7 mouse cellular contexts compared by ENCODE assay signal in the genomic region with DNA sequence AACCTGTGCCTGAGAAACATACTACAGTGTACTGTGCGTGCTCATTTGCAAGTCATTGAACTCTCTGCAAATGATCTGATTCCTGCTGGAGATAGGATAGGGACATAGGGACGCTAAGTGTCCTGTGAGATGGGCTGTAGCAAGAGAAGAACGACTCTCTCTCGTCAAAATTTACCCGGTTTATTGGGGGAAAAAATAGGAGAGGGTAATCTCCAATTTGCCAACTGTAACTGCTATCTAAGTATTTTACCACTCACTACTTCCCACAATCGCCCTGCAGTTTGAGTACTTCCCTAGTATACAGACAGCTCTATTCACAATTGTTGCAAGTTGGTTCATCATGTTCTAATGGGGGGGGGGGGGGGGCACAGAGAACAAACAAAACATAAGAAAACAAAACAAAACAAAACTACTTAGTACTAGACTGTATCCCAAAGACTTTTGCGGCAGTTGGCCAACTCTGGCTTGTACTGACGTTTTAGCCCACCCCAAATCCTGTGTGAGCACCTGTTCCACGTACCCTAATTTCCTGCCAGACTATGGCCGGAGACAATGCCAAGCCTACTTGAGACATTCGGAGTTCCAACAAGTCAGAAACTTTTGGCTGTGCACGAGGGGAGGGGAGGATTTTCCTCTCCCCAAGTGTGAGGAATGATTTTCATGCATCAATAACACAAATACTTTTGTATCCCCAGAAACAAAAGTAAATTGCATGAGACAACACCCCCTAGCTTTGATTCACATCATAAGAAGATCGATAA. TPM values are rescaled to one million over a fixed set of nuclear protein-coding genes. Genes with fewer than 3 reads are reported as not detected.
DNase-seq lines count a peak whose midpoint lies in the region; ATAC-seq lines count a peak whose summit lies in the region.

No protein-coding gene starts in this region.

- H3K4me3 ChIP-seq in forebrain, embryonic 10.5 days, result peak overlapping the region; percentile 81
- H3K4me3 ChIP-seq in limb, embryonic 12.5 days (replicated peaks), result peak overlapping the region; percentile 72
- H3K4me3 ChIP-seq in stomach, embryonic 14.5 days (ENCODE audit: low read depth, low read length), result peak overlapping the region; percentile 50

- intact Hi-C loops in left cerebral cortex, postnatal 4 days (cut with DNase I), result loop anchor here (5.0 kb wide), 2 partner anchors 352 to 442 kb away; no protein-coding TSS in a partner anchor

- H3K27me3 ChIP-seq in forebrain, embryonic 10.5 days (ENCODE audit: poor library complexity, severe bottlenecking), result no peaks in the 10 kb centered on the region
- H3K27me3 ChIP-seq in limb, embryonic 12.5 days, result peaks cover 10% of the 10 kb centered on the region; the same call in 1 of the 2 replicates
- H3K27me3 ChIP-seq in stomach, embryonic 14.5 days (ENCODE audit: control insufficient read depth, insufficient read depth, low read length), result no peaks in the 10 kb centered on the region

- peak overlapping the region; percentile 84; the same call in 1 of the 2 replicates for H3K27ac ChIP-seq in forebrain, embryonic 10.5 days
- no peak overlapping the region for H3K27ac ChIP-seq in limb, embryonic 12.5 days
- H3K27ac ChIP-seq in stomach, embryonic 14.5 days (ENCODE audit: low read length), result no peak overlapping the region

- DNase-seq in left cerebral cortex, postnatal 4 days, result peak; percentile 2
- DNase-seq in left cerebral cortex, adult 8-10 months (ENCODE audit: low spot score in 2 of 2), result no peak
- no peak for DNase-seq in forebrain, embryonic 10.5 days (ENCODE audit: extremely low spot score, low spot score)
- DNase-seq in spleen, postnatal 36 days (ENCODE audit: low spot score in 2 of 2), result no peak

- H3K9me3 ChIP-seq in forebrain, embryonic 10.5 days, result no peaks in the 10 kb centered on the region
- H3K9me3 ChIP-seq in limb, embryonic 12.5 days, result no peaks in the 10 kb centered on the region
- no peaks in the 10 kb centered on the region for H3K9me3 ChIP-seq in stomach, embryonic 14.5 days (ENCODE audit: control insufficient read depth, low read depth, low read length)

- no peak for ATAC-seq in limb, embryonic 12.5 days (ENCODE audit: insufficient number of reproducible peaks, insufficient read depth, low FRiP score, low TSS enrichment, low read depth)
- ATAC-seq in stomach, embryonic 14.5 days (ENCODE audit: insufficient number of reproducible peaks, insufficient read depth, low FRiP score, low read depth), result no peak
- no peak for ATAC-seq in inflammation-experienced regulatory T-cells, adult 6 months

- H3K4me1 ChIP-seq in forebrain, embryonic 10.5 days, result peaks cover 35% of the 10 kb centered on the region
- peaks cover 5% of the 10 kb centered on the region; the same call in 1 of the 2 replicates for H3K4me1 ChIP-seq in limb, embryonic 12.5 days (replicated peaks)
- H3K4me1 ChIP-seq in stomach, embryonic 14.5 days (ENCODE audit: control insufficient read depth, insufficient read depth, low read length), result no peaks in the 10 kb centered on the region

- no peak overlapping the region for H3K9ac ChIP-seq in limb, embryonic 12.5 days (replicated peaks)
- H3K9ac ChIP-seq in stomach, embryonic 14.5 days (replicated peaks; ENCODE audit: low read depth, low read length), result no peak overlapping the region

- peak overlapping the region; percentile 77 for H3K4me2 ChIP-seq in limb, embryonic 12.5 days
- peak overlapping the region; percentile 72 for H3K4me2 ChIP-seq in stomach, embryonic 14.5 days (replicated peaks; ENCODE audit: low read depth, low read length)

- H3K36me3 ChIP-seq in forebrain, embryonic 10.5 days (replicated peaks), result no peaks in the 10 kb centered on the region
- no peaks in the 10 kb centered on the region for H3K36me3 ChIP-seq in limb, embryonic 12.5 days
- H3K36me3 ChIP-seq in stomach, embryonic 14.5 days (ENCODE audit: control insufficient read depth, insufficient read depth, low read length), result no peaks in the 10 kb centered on the region

- 32% methylated on average over 13 of the region's 13 CpGs for WGBS in forebrain, embryonic 10.5 days
- WGBS in limb, embryonic 12.5 days, result 42% methylated on average over 13 of the region's 13 CpGs
- WGBS in stomach, embryonic 14.5 days, result 36% methylated on average over 13 of the region's 13 CpGs

RNA-seq across cellular contexts. Expression of a gene that starts 2.6 kb away (rescaled TPM):
- total RNA-seq in left cerebral cortex, postnatal 4 days (2021), result 1 to 10 TPM; 8.3 to 9.8 TPM
- 10 to 100 TPM in 1 of 4 experiments, 1 to 10 TPM in 3; 4.4 to 10.7 (median 7.2) TPM for total RNA-seq in left cerebral cortex, adult 8-10 months (2022)
- polyA plus RNA-seq in forebrain, embryonic 10.5 days (2016; fragmentation: Nextera tagmentation; extraction: Ambion mirVana), result 5.4 and 6.4 TPM in 2 replicates
- 3.7 and 4.8 TPM in 2 replicates for polyA plus RNA-seq in limb, embryonic 12.5 days (2016; fragmentation: Nextera tagmentation; extraction: Ambion mirVana)
- polyA plus RNA-seq in stomach, embryonic 14.5 days (2014; fragmentation: Nextera tagmentation; extraction: Ambion mirVana), result 9.7 and 11.1 TPM in 2 replicates
- polyA plus RNA-seq in inflammation-experienced regulatory T-cells, adult 6 months (2017; shearing (Covaris generic)), result 100 to 1,000 TPM; 466 to 742 (median 572) TPM

Comparison
In these comparisons a context has a peak if more than half of its experiments do, and no peak if none do; other contexts are left out.
1. RNA of a gene that starts 2.6 kb away (polyA plus RNA-seq): 466 to 742 TPM in inflammation-experienced regulatory T-cells, adult 6 months; 9.7 to 11.1 TPM in stomach, embryonic 14.5 days, 5.4 to 6.4 TPM in forebrain, embryonic 10.5 days and 3.7 to 4.8 TPM in limb, embryonic 12.5 days; every median in the first group is over 10 times any median in the second.
2. Peak in every context shown above with its lines, with median percentiles within 50 percentile points of each other: H3K4me3 ChIP-seq.